Mouse (Mus musculus) G1E (cell line): ENCODE measurements around the gene Dgka.

ENCODE experiments used
- CTCF ChIP-seq: IDR thresholded peaks from 2 replicates; pipeline ENCODE4 v1.5.1; 2012; ENCODE audit warnings: low read depth, low read length, inconsistent platforms, mixed read lengths
- TAL1 ChIP-seq: conservative IDR thresholded peaks from 2 replicates; pipeline ENCODE4 v1.6.1; 2012; ENCODE audit warnings: low read depth, low read length, inconsistent platforms, mixed read lengths

DNA sequence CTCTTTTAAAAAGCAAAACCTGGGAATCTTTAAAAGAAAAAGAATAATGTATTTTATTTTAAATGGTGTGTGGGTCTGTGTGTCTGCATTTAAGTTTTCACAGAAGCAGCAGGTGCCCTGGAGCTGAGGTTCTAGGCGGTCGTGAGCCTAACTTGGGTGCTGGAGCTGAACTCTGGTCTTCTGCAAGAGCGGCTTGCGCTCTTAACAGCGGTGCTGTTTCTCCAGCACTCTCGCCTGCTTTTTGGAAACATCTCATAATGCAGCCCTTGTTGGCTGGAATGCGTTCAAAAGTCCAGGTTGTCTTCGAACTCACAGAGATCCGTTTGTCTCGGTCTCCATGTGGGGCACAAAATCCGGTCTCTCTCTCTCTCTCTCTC lies 39.4 kb downstream of the Dgka start:
- TF ChIP-seq CTCF (no peak), TAL1 (no peak)
